Mouse (Mus musculus) lung, embryonic 15.5 days (tissue): ENCODE measurements around the gene Traf2. TPM values are rescaled to one million over a fixed set of nuclear protein-coding genes. Genes with fewer than 3 reads are reported as not detected.
A peak's percentile ranks its signal among the peaks of the same experiment; 100 is the strongest.

Experiments used
- ATAC-seq: fragments of 200-750 bp; cut with Nextera tagmentation; 2 replicates; pipeline ENCODE4 v1.8.0; 2017; ENCODE audit warnings: moderate number of reproducible peaks, borderline replicate concordance; ENCODE audit not compliant: low FRiP score, low TSS enrichment; ENCODE audit errors: extremely low read depth
- H3K27ac ChIP-seq: fragments of 300-500 bp; sonication (generic); 2 replicates; pipeline ENCODE4 v1.5.1; 2015; ENCODE audit warnings: moderate library complexity, mild to moderate bottlenecking, inconsistent platforms
- H3K27me3 ChIP-seq: fragments of 300-500 bp; sonication (generic); 2 replicates; pipeline ENCODE4 v1.6.1; 2015; ENCODE audit warnings: inconsistent platforms
- H3K36me3 ChIP-seq: fragments of 300-500 bp; sonication (generic); 2 replicates; pipeline ENCODE4 v1.6.1; 2015; ENCODE audit warnings: inconsistent platforms
- H3K4me1 ChIP-seq: fragments of 300-500 bp; sonication (generic); 2 replicates; pipeline ENCODE4 v1.6.1; 2015; ENCODE audit warnings: inconsistent platforms
- H3K4me2 ChIP-seq: fragments of 300-500 bp; sonication (generic); 2 replicates; pipeline ENCODE4 v1.6.1; 2015; ENCODE audit warnings: inconsistent platforms, mild to moderate bottlenecking, moderate library complexity
- H3K4me3 ChIP-seq: fragments of 300-500 bp; sonication (generic); 2 replicates; pipeline ENCODE4 v1.5.1; 2015; ENCODE audit warnings: mild to moderate bottlenecking, inconsistent platforms
- H3K9ac ChIP-seq: fragments of 300-500 bp; sonication (generic); 2 replicates; pipeline ENCODE4 v1.6.1; 2015; ENCODE audit warnings: inconsistent platforms
- H3K9me3 ChIP-seq: fragments of 300-500 bp; sonication (generic); 2 replicates; pipeline ENCODE4 v1.6.1; 2016; ENCODE audit warnings: inconsistent platforms
- WGBS: fragments of 180-500 bp; shearing (Covaris S2); methylation state at CpG from one replicate; pipeline ENCODE4 v1.1.7; 2015; 5-methylcytosine and 5-hydroxymethylcytosine counted together
- polyA plus RNA-seq: library from polyadenylated mRNA; unstranded; fragments of >200 nt; fragmentation: Nextera tagmentation; extraction: Ambion mirVana; gene quantifications from 2 replicates; pipeline ENCODE4 v1.2.1, GENCODE M21; 2015

The Traf2 gene
- polyA plus RNA-seq, 1 experiment from 2014 or later, result 41.3 TPM

DNA sequence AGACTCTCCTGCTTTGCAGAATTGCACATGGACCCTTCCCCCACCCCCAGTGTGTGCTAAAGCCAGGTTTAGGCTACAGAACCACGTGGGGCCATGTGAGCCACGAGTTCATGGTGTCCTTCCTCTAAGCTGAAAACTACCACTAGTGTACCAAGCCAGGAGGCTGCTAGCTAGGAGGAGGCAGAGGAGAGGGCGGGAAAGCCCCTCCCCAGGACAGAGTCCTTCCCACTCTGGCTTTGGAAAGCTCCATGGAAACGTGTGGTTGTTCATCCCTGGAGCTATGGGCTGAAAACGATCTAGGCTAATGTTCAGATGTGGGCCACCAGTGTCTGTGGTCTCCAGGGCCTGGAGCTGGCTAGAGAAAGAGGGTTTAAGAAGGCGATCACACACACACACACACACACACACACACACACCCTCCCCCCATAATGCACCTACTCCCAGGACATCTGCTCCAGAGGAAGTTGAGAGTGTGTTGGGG, 33.9 kb upstream of the Traf2 start:
- H3K27me3 ChIP-seq, result peaks cover 57% of the 10 kb centered on the region

GRCm38 (mm10) chr2:25579737-25580460, 33.2 kb upstream of the Traf2 start:
- Histone ChIP-seq H3K4me3 (peak overlapping the region; percentile 22), H3K36me3 (peaks cover 18% of the 10 kb centered on the region), H3K27me3 (peaks cover 58% of the 10 kb centered on the region), H3K4me2 (peak overlapping the region; percentile 44), H3K9ac (no peak overlapping the region), H3K9me3 (no peaks in the 10 kb centered on the region), H3K27ac (no peak overlapping the region), H3K4me1 (peaks cover 67% of the 10 kb centered on the region)
- ATAC-seq, result no peak
- WGBS, result 3% methylated on average over 27 of the region's 27 CpGs

More for the DNA sequence above, 33.9 kb upstream of the Traf2 start:
- Histone ChIP-seq H3K4me2 (peak overlapping the region; percentile 69; the same call in 1 of the 2 replicates), H3K4me1 (peaks cover 63% of the 10 kb centered on the region), H3K27ac (no peak overlapping the region), H3K4me3 (no peak overlapping the region; the same call in 1 of the 2 replicates), H3K9me3 (no peaks in the 10 kb centered on the region), H3K9ac (no peak overlapping the region), H3K36me3 (peaks cover 25% of the 10 kb centered on the region)
- no peak for ATAC-seq
- 40% methylated on average over 6 of the region's 6 CpGs for WGBS

GRCm38 (mm10) chr2:25578796-25579736, 32.3 kb upstream of the Traf2 start:
- Histone ChIP-seq H3K9ac (no peak overlapping the region), H3K4me1 (peaks cover 69% of the 10 kb centered on the region), H3K36me3 (peaks cover 9% of the 10 kb centered on the region; the same call in 1 of the 2 replicates), H3K27ac (no peak overlapping the region), H3K4me3 (peak overlapping the region; percentile 22), H3K4me2 (peak overlapping the region; percentile 44), H3K9me3 (no peaks in the 10 kb centered on the region), H3K27me3 (peaks cover 58% of the 10 kb centered on the region)
- 5% methylated on average over 77 of the region's 77 CpGs for WGBS
- ATAC-seq, result no peak

GRCm38 (mm10) chr2:25577951-25578795, 31.4 kb upstream of the Traf2 start:
- peaks cover 1% of the 10 kb centered on the region; the same call in 1 of the 2 replicates for H3K36me3 ChIP-seq
- H3K4me2 ChIP-seq, result peak overlapping the region; percentile 46
- H3K9ac ChIP-seq, result no peak overlapping the region
- H3K9me3 ChIP-seq, result no peaks in the 10 kb centered on the region
- H3K4me1 ChIP-seq, result peaks cover 78% of the 10 kb centered on the region
- H3K27ac ChIP-seq, result no peak overlapping the region
- WGBS, result 5% methylated on average over 75 of the region's 75 CpGs
- H3K4me3 ChIP-seq, result peak overlapping the region; percentile 22
- no peak for ATAC-seq
- peaks cover 58% of the 10 kb centered on the region for H3K27me3 ChIP-seq

DNA sequence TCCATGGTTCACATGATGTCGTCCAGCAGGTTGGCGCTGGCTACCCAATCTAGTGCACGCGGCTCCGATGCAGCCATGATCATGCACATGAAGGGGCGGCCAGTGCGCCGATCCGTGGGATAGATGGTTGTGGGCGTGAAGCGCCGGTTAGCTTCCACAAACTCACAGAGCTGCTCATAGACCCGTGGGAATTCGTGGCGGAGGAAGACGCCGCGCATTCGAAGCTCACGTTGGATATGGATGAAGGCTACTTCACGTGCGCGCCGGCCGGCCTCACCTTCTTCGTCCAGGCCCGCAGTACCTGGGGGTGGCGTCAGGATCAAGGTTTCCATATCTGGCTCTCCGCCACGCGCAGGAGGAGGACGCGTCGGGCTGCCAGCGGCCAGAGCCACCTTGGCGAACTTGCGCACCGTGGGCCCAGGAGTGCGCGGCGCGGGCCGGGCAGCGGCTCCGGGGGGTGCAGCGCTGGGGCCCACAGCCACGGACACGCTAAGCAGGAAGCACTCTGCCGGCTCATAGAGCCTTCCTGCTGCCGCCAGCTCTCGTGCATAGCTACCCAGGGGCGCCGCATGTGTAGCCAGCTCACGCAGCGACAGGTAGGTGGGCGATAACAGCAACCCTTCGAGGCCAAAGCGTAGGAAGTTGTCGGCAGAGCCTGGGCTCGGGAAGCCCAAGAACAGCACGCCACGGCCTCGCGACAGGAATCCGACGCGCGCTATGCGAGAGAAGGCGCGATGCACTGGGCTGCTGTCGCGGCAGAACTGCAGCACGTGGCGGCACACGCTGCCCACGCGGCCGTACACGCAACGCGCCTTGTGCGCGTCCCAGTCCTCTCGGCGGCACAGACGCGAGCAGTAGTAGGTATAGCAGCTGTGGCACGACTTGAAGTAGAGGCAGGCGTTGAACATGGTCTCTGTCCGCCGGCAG, 30.5 kb upstream of the Traf2 start:
- H3K27me3 ChIP-seq, result peaks cover 58% of the 10 kb centered on the region
- H3K4me3 ChIP-seq, result peak overlapping the region; percentile 22
- no peak overlapping the region for H3K9ac ChIP-seq

DNA sequence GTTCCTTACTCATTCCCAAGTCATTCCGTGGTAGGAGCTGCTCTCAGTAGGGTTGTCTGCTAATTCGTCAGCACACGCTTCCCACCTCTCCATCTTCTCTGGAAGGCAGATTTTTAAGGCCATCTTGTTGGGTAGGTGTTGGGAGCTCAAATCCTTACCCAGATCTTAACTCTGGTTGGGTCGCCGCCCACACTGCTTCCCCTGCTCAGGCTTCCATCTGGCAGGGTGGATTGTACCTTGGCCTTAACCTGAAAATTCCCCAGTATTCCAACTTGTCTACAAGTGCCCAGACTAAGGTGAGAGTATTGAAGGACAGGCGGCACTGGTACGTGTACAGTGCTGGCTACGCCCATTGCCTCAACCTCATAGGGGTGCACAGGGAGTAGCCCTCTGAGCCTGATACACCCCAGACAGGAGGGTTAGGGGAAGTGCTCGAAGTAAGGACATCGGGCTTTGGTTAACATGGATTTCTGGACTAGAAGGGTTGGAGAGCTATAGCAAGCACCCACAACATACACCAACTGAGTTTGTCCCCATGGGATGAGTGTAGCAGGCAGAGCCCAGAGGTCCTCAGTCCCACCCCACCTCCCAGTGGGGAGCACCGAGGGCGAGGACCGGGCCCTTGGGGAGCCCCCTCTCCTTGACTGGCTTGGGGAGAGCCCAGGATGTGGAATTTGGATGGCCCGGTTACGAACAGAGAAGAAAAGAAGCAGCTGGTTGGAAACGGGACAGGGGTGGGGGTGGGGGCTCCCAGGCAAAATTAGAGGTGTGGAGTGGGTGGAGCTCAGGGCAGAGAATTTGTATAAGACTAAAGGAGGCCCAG, 29.5 kb upstream of the Traf2 start:
- Histone ChIP-seq H3K9me3 (no peaks in the 10 kb centered on the region), H3K27me3 (peaks cover 57% of the 10 kb centered on the region), H3K4me3 (no peak overlapping the region), H3K36me3 (peaks cover 10% of the 10 kb centered on the region; the same call in 1 of the 2 replicates), H3K27ac (no peak overlapping the region), H3K4me2 (peak overlapping the region; percentile 82), H3K9ac (no peak overlapping the region), H3K4me1 (peaks cover 64% of the 10 kb centered on the region)
- WGBS, result 79% methylated on average over 16 of the region's 16 CpGs
- ATAC-seq, result no peak

More for the DNA sequence above, 30.5 kb upstream of the Traf2 start:
- no peak for ATAC-seq
- Histone ChIP-seq H3K4me1 (peaks cover 73% of the 10 kb centered on the region), H3K4me2 (peak overlapping the region; percentile 46), H3K36me3 (0 out of 2 replicates have a peak, but pooled peaks cover 7% of the 10 kb centered on the region), H3K27ac (no peak overlapping the region), H3K9me3 (no peaks in the 10 kb centered on the region)
- 13% methylated on average over 92 of the region's 92 CpGs for WGBS

- no peak for ATAC-seq
- Histone ChIP-seq H3K9ac (peak overlapping the region; percentile 57), H3K27me3 (peaks cover 50% of the 10 kb centered on the region), H3K4me2 (peak overlapping the region; percentile 82), H3K27ac (peak overlapping the region; percentile 87), H3K4me3 (peak overlapping the region; percentile 53), H3K4me1 (peaks cover 60% of the 10 kb centered on the region), H3K36me3 (peaks cover 11% of the 10 kb centered on the region; the same call in 1 of the 2 replicates), H3K9me3 (no peaks in the 10 kb centered on the region)
- WGBS, result 8% methylated on average over 21 of the region's 21 CpGs
These were observed 28.8 kb upstream of the Traf2 start for GRCm38 (mm10) chr2:25575432-25576027.

GRCm38 (mm10) chr2:25574579-25575431, 28.1 kb upstream of the Traf2 start, which contains the start of the genes Mamdc4 and Phpt1:
Mamdc4 (minus strand) TSS chr2:25574845.
Phpt1 (minus strand) TSS chr2:25575224.
- H3K4me2 ChIP-seq, result peak within 1 kb of the TSS; percentile 82
- H3K27me3 ChIP-seq, result peaks cover 42% of the 10 kb centered on the region
- H3K9me3 ChIP-seq, result no peaks in the 10 kb centered on the region
- peak; percentile 98 for ATAC-seq
- peaks cover 57% of the 10 kb centered on the region for H3K4me1 ChIP-seq
- peaks cover 17% of the 10 kb centered on the region for H3K36me3 ChIP-seq
- H3K4me3 ChIP-seq, result peak within 1 kb of the TSS; percentile 53
- peak within 1 kb of the TSS; percentile 87 for H3K27ac ChIP-seq
- H3K9ac ChIP-seq, result peak within 1 kb of the TSS; percentile 57
- under 1% methylated on average over 45 of the region's 45 CpGs for whole genome bisulfite sequencing

- Histone ChIP-seq H3K4me3 (peak overlapping the region; percentile 53), H3K9me3 (no peaks in the 10 kb centered on the region), H3K27ac (0 out of 2 replicates have a peak overlapping the region, but pooled peaks have one; percentile 87), H3K9ac (peak overlapping the region; percentile 53), H3K4me1 (peaks cover 51% of the 10 kb centered on the region), H3K36me3 (peaks cover 24% of the 10 kb centered on the region), H3K4me2 (peak overlapping the region; percentile 82), H3K27me3 (peaks cover 36% of the 10 kb centered on the region)
- WGBS, result 17% methylated on average over 11 of the region's 11 CpGs
- ATAC-seq, result no peak
These were observed 27.4 kb upstream of the Traf2 start for GRCm38 (mm10) chr2:25574136-25574535.
